Mouse (Mus musculus): ENCODE measurements around the gene Zfp212.

DNA sequence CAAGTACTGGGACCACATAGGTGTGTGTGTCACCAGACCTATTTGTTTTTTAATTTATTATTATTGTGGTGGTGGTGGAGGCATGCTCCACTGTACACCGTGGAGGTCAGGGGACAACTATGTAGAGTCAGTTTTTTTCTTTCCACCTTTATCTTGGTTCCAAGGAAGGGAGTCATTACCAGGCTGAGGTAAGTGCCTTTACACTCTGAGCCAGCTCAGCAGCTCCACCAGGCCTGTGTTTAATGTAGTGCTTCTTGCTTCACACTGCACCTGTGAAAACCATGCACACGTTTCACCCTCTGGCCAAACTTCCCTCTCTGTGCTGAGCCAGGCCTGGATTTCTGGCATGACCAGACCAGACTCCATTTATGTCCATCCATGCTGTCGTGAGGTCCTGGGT is 7.3 kb upstream of the Zfp212 start:
- no peak for TF ChIP-seq GATA2 (IDR thresholded peaks at IDR 0.05; ENCODE audit: borderline replicate concordance, low read depth, low read length)
- no peak for TF ChIP-seq CTCF (IDR thresholded peaks at IDR 0.05; ENCODE audit: low read depth, low read length)
- TF ChIP-seq GATA1 (IDR thresholded peaks at IDR 0.05; ENCODE audit: borderline replicate concordance, low read length) = no peak

Data from G1E (cell line).